Mouse (Mus musculus) kidney, adult 9 months (tissue): Measurements from ENCODE around the gene Bola2.
"Not testable (repeated sequence)": the region's sequence is repeated elsewhere in the genome, so short reads cannot be mapped to it uniquely, and the experiment has no call there.

Experiments
- DNase-seq: peaks from one replicate; pipeline ENCODE4 v3.0.0; 2022

Gene Bola2

GRCm38 (mm10) chr7:126710266-126710665 is 15.1 kb downstream of the Bola2 start:
- DNase-seq = no peak

GRCm38 (mm10) chr7:126711910-126712309 is 16.7 kb downstream of the Bola2 start:
- no peak for DNase-seq

GRCm38 (mm10) chr7:126715679-126716078 is 20.5 kb downstream of the Bola2 start:
- no peak for DNase-seq

GRCm38 (mm10) chr7:126717566-126717965 is 22.4 kb downstream of the Bola2 start:
- no peak for DNase-seq

- DNase-seq = no peak
Measured at GRCm38 (mm10) chr7:126718787-126719337, 23.7 kb downstream of the Bola2 start.

- DNase-seq = no peak
Measured at GRCm38 (mm10) chr7:126721635-126722034, 26.4 kb downstream of the Bola2 start.

- DNase-seq = no peak
Measured at GRCm38 (mm10) chr7:126725077-126725476, 29.9 kb downstream of the Bola2 start.

GRCm38 (mm10) chr7:126725667-126726066 is 30.5 kb downstream of the Bola2 start:
- DNase-seq = no peak

- not testable (repeated sequence) for DNase-seq
Measured at GRCm38 (mm10) chr7:126730256-126730789, 35.1 kb downstream of the Bola2 start.

- no peak for DNase-seq
Measured at GRCm38 (mm10) chr7:126736122-126736521, 40.9 kb downstream of the Bola2 start.

- DNase-seq = no peak
Measured at GRCm38 (mm10) chr7:126739551-126739950, 44.4 kb downstream of the Bola2 start.

- DNase-seq = no peak
Measured at GRCm38 (mm10) chr7:126740132-126740735, 45.0 kb downstream of the Bola2 start.

GRCm38 (mm10) chr7:126740977-126741376 is 45.8 kb downstream of the Bola2 start:
- no peak for DNase-seq

GRCm38 (mm10) chr7:126741452-126741851 is 46.3 kb downstream of the Bola2 start:
- no peak for DNase-seq

- no peak for DNase-seq
Measured at GRCm38 (mm10) chr7:126741964-126742482, 46.8 kb downstream of the Bola2 start.

GRCm38 (mm10) chr7:126746066-126746465 is 50.9 kb downstream of the Bola2 start:
- DNase-seq = no peak

- no peak for DNase-seq
Measured at GRCm38 (mm10) chr7:126746798-126747197, 51.6 kb downstream of the Bola2 start.

- no peak for DNase-seq
Measured at GRCm38 (mm10) chr7:126748824-126749223, 53.6 kb downstream of the Bola2 start.
